Mouse (Mus musculus) T-cell, adult 66 days (primary cell): ENCODE measurements around the gene Kcnk15. TPM values are rescaled to one million over a fixed set of nuclear protein-coding genes. Genes with fewer than 3 reads are reported as not detected.

Experiments
- total RNA-seq, 2 experiments: library from RNA; stranded (reverse); gene quantifications; 3 replicates in 1 of 2; 4 replicates in 1 of 2; pipeline ENCODE4 v1.2.4; 2023

Kcnk15 gene
- not detected for total RNA-seq

DNA sequence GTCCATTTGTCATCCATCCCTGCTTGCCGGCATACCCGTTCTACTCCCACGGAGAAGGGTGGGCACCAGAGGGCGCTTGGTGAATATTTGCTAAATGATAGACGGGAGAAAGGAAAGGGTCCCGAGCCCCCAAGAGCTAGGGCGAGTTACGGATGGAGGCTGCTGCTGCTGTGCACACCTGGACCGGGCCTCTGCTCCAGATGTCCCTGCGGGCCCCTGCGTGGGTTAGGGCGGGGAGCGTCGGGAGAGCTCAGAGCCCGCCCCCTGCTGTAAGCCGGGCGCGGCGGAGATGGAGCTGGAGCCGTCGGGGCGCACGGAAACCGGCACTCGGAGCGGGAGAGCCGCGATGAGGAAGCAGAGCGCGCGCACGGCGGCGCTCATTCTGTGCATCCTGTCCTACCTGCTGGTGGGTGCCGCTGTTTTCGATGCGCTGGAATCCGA lies at the start of gene Kcnk15:
TSS of gene Kcnk15 (plus strand) at position 191 of the 441 bp plus-strand sequence.

DNA sequence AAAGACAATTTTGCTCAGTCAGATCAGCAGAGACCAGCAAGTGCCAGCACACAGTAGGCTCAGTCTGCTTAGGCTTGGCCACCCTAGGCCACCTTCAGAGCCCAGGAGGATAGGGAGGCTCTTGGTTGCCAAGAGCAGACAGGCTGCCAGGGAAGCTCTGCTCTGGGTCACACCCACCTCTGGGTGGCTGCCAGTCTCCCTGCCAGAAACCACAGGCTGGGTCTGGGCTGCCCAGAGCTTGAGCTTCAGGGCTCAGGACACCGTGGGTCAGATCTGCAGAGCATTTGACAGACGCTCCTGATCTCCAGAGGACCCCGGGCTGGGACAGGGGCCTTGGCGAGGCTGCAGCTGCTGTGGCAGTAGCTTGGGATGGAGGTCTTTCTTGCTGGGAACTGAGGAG lies 32.8 kb upstream of the Kcnk15 start, which contains the start of gene Ccn5:
TSS of gene Ccn5 (plus strand) at position 255 of the 400 bp plus-strand sequence.

Other genes with a start within 250 kb of the Kcnk15 start
- 100 to 1,000 TPM; 635 to 716 TPM for gene Serinc3, start 208.5 kb upstream of the Kcnk15 start, total RNA-seq
- gene Pkig, start 195.3 kb upstream of the Kcnk15 start, total RNA-seq = 10 to 100 TPM; 21.8 to 24.7 TPM
- gene Ada, start 103.4 kb upstream of the Kcnk15 start, total RNA-seq = 10 to 100 TPM; 11.4 to 15.4 TPM
- not detected for gene Ccn5, start 32.8 kb upstream of the Kcnk15 start, total RNA-seq
- gene Rims4, start 65.0 kb downstream of the Kcnk15 start, total RNA-seq = not detected
- gene Ywhab, start 141.3 kb downstream of the Kcnk15 start, total RNA-seq = 100 to 1,000 TPM; 130 to 135 TPM
- gene Pabpc1l, start 171.8 kb downstream of the Kcnk15 start, total RNA-seq = 10 to 100 TPM in 1 of 2 experiments, 1 to 10 TPM in 1; 5.3 to 11.1 TPM
- gene Stk4, start 216.7 kb downstream of the Kcnk15 start, total RNA-seq = 100 to 1,000 TPM; 323 to 326 TPM
- 10 to 100 TPM; 75.3 to 84.3 TPM for gene Tomm34, start 217.5 kb downstream of the Kcnk15 start, total RNA-seq